Mouse (Mus musculus) heart, embryonic 10.5 days (tissue): ENCODE results near the gene Filip1l. TPM values are rescaled to one million over a fixed set of nuclear protein-coding genes. Genes with fewer than 3 reads are reported as not detected.
"Not testable (repeated sequence)": the region's sequence is repeated elsewhere in the genome, so short reads cannot be mapped to it uniquely, and the experiment has no call there.

Experiments
- DNase-seq: peaks from one replicate; pipeline ENCODE4 v3.0.0-alpha.2; 2017; ENCODE audit warnings: low spot score
- H3K27ac ChIP-seq: fragments of 300-500 bp; sonication (generic); 2 replicates; pipeline ENCODE4 v1.5.1; 2016; ENCODE audit warnings: mild to moderate bottlenecking
- H3K27me3 ChIP-seq: fragments of 300-500 bp; sonication (generic); 2 replicates; pipeline ENCODE4 v1.6.1; 2016; ENCODE audit warnings: mild to moderate bottlenecking; ENCODE audit not compliant: poor library complexity, insufficient read depth, severe bottlenecking
- H3K36me3 ChIP-seq: fragments of 300-500 bp; sonication (generic); 2 replicates; pipeline ENCODE4 v1.6.1; 2016; ENCODE audit warnings: mild to moderate bottlenecking, moderate library complexity
- H3K4me1 ChIP-seq: fragments of 300-500 bp; sonication (generic); 2 replicates; pipeline ENCODE4 v1.6.1; 2016; ENCODE audit warnings: mild to moderate bottlenecking
- H3K4me3 ChIP-seq: fragments of 300-500 bp; sonication (generic); 2 replicates; pipeline ENCODE4 v1.5.1; 2016; ENCODE audit warnings: mild to moderate bottlenecking, moderate library complexity
- H3K9me3 ChIP-seq: fragments of 300-500 bp; sonication (generic); 2 replicates; pipeline ENCODE4 v1.6.1; 2016; ENCODE audit warnings: mild to moderate bottlenecking, moderate library complexity
- WGBS: fragments of 180-500 bp; shearing (Covaris S2); methylation state at CpG from one replicate; pipeline ENCODE4 v1.1.7; 2016; 5-methylcytosine and 5-hydroxymethylcytosine counted together
- polyA plus RNA-seq: library from polyadenylated mRNA; unstranded; fragments of >200 nt; fragmentation: Nextera tagmentation; extraction: Ambion mirVana; gene quantifications from 2 replicates; pipeline ENCODE4 v1.2.1, GENCODE M21; 2016

The Filip1l gene
- polyA plus RNA-seq, 1 experiment from 2014 or later, result 20.3 TPM

DNA sequence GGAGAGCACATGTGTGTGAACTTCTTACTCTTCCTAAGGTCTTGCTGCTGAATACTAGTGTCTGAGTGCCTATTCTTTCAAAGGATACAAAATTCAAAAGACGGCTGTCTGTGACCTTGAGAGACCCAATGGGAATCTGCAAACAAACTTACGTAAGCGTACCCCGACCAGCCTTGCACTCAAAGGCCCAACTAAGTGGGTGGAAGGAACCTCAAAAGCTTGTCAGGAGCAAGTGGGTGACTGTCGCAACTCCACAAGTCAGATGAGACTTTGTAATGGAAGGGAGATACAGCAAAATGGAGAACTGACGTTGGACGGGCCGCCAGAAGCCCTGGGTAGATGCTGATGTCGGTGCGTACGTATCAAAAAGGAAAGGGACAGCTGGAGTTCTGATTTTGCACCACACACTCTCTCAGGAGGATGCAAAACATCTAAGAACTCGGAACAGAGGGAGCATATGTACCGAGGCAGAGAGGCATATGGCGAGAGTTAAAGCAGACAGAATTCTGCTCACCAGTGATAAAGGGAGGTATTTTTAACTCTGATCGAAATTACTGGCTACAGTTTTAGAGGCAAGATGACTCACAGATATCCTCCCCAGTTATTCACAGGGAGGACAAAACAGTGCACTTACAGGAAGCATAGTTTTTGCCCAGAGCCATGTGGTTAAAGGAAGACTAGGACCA lies 36.8 kb downstream of the Filip1l start:
- no peak overlapping the region for H3K4me3 ChIP-seq
- no peaks in the 10 kb centered on the region for H3K9me3 ChIP-seq
- 77% methylated on average over 15 of the region's 15 CpGs for WGBS
- no peaks in the 10 kb centered on the region for H3K36me3 ChIP-seq
- peaks cover 14% of the 10 kb centered on the region; the same call in 1 of the 2 replicates for H3K4me1 ChIP-seq
- H3K27me3 ChIP-seq, result no peaks in the 10 kb centered on the region
- no peak overlapping the region for H3K27ac ChIP-seq
- DNase-seq, result no peak

GRCm38 (mm10) chr16:57391171-57391570 lies 38.3 kb downstream of the Filip1l start:
- H3K9me3 ChIP-seq, H3K4me1 ChIP-seq, H3K36me3 ChIP-seq, H3K27ac ChIP-seq, DNase-seq, H3K27me3 ChIP-seq, H3K4me3 ChIP-seq: not testable (repeated sequence)
- 33% methylated on average over 29 of the region's 39 CpGs for WGBS

DNA sequence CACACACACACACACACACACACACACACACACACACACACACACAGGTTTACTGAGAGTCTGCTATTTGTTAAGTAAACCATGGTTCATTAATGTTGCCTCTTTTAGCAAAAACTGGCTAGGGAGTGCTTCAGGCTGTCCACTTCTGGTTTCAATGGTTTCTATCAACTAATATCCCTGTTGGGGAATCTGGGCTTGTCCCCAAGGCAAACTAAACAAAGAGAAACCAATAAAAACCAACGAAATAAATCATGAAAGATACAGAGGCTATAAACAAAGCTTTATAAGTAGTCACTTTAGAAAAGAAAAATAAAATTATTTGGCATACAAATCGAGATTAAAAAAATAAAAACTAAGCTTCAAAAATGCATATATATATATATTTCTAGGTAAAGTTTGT lies 39.6 kb downstream of the Filip1l start:
- WGBS, result 67% methylated on average over 2 of the region's 2 CpGs
- H3K9me3 ChIP-seq, result no peaks in the 10 kb centered on the region
- H3K4me3 ChIP-seq, result no peak overlapping the region
- no peak for DNase-seq
- no peaks in the 10 kb centered on the region for H3K36me3 ChIP-seq
- H3K27ac ChIP-seq, result no peak overlapping the region
- H3K4me1 ChIP-seq, result peaks cover 7% of the 10 kb centered on the region; the same call in 1 of the 2 replicates
- H3K27me3 ChIP-seq, result no peaks in the 10 kb centered on the region

- Histone ChIP-seq H3K36me3 (no peaks in the 10 kb centered on the region), H3K9me3 (no peaks in the 10 kb centered on the region), H3K27ac (peak overlapping the region; percentile 45; the same call in 1 of the 2 replicates), H3K27me3 (no peaks in the 10 kb centered on the region), H3K4me1 (peaks cover 7% of the 10 kb centered on the region; the same call in 1 of the 2 replicates), H3K4me3 (no peak overlapping the region)
- WGBS, result 53% methylated on average over 11 of the region's 11 CpGs
- DNase-seq, result no peak
Measured at GRCm38 (mm10) chr16:57393161-57393560, 40.3 kb downstream of the Filip1l start.

- H3K27ac ChIP-seq, result no peak overlapping the region
- H3K9me3 ChIP-seq, result no peaks in the 10 kb centered on the region
- H3K27me3 ChIP-seq, result no peaks in the 10 kb centered on the region
- H3K4me3 ChIP-seq, result no peak overlapping the region
- 76% methylated on average over 6 of the region's 6 CpGs for WGBS
- H3K4me1 ChIP-seq, result no peaks in the 10 kb centered on the region
- DNase-seq, result no peak
- no peaks in the 10 kb centered on the region for H3K36me3 ChIP-seq
Measured at GRCm38 (mm10) chr16:57396249-57396648, 43.4 kb downstream of the Filip1l start.

GRCm38 (mm10) chr16:57397845-57398244 lies 45.0 kb downstream of the Filip1l start:
- Histone ChIP-seq H3K27ac (no peak overlapping the region), H3K4me1 (no peaks in the 10 kb centered on the region; the same call in 1 of the 2 replicates)
- DNase-seq, result no peak

GRCm38 (mm10) chr16:57398387-57399214 lies 45.7 kb downstream of the Filip1l start:
- no peak for DNase-seq
- H3K27me3 ChIP-seq, result no peaks in the 10 kb centered on the region
- WGBS, result 56% methylated on average over 18 of the region's 18 CpGs
- H3K27ac ChIP-seq, result no peak overlapping the region
- no peaks in the 10 kb centered on the region; the same call in 1 of the 2 replicates for H3K4me1 ChIP-seq
- no peak overlapping the region for H3K4me3 ChIP-seq
- H3K36me3 ChIP-seq, result no peaks in the 10 kb centered on the region
- no peaks in the 10 kb centered on the region for H3K9me3 ChIP-seq

More at GRCm38 (mm10) chr16:57397845-57398244, 45.0 kb downstream of the Filip1l start:
- WGBS, result 83% methylated on average over 6 of the region's 6 CpGs
- H3K4me3 ChIP-seq, result no peak overlapping the region
- H3K27me3 ChIP-seq, result no peaks in the 10 kb centered on the region
- H3K36me3 ChIP-seq, result no peaks in the 10 kb centered on the region
- H3K9me3 ChIP-seq, result no peaks in the 10 kb centered on the region

DNA sequence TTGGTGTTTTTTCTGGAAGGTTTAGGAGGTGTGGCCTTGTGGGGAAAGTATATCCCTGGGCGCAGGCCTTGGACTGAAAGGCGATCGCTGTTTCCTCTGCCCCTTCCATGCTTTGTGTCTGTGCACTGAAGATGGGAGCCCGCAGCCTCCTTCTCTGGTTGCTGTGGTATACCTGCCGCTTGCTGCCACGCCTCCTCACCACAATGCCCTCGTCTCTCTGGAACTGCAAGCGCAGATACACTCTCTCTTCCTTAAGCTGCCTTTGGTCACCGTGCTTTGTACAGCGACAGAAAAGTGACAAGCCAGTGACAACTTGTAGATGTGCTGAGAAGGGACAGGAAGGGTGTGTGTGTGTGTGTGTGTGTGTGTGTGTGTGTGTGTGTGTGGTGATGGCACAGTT lies 46.7 kb downstream of the Filip1l start:
- Histone ChIP-seq H3K4me3 (no peak overlapping the region), H3K4me1 (peaks cover 5% of the 10 kb centered on the region; the same call in 1 of the 2 replicates), H3K36me3 (no peaks in the 10 kb centered on the region), H3K9me3 (no peaks in the 10 kb centered on the region), H3K27me3 (no peaks in the 10 kb centered on the region), H3K27ac (no peak overlapping the region)
- WGBS, result 73% methylated on average over 10 of the region's 10 CpGs
- DNase-seq, result no peak

DNA sequence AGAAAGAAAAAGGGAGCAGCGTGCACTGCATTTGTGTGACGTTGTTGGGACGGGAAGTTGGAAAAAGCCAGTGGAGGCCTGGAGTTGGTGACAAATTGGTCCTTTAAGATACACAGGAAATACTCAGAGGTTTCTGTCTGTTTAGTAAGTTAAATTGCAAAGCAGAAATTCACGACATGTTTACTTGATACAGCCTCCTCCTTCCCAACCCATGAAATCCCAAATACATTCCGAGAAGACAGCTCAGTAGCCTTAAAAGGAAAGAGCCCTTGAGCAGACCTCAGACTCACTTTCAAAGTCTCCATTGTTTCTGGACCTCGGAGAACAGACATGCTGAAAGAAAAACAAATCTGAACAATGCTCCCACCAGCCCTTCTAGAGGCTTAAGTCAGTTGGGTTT lies 48.8 kb downstream of the Filip1l start:
- 45% methylated on average over 6 of the region's 6 CpGs for WGBS
- no peak overlapping the region for H3K4me3 ChIP-seq
- peak overlapping the region; percentile 62 for H3K27ac ChIP-seq
- no peaks in the 10 kb centered on the region for H3K9me3 ChIP-seq
- no peaks in the 10 kb centered on the region for H3K27me3 ChIP-seq
- DNase-seq, result no peak
- H3K36me3 ChIP-seq, result no peaks in the 10 kb centered on the region
- H3K4me1 ChIP-seq, result peaks cover 5% of the 10 kb centered on the region; the same call in 1 of the 2 replicates

DNA sequence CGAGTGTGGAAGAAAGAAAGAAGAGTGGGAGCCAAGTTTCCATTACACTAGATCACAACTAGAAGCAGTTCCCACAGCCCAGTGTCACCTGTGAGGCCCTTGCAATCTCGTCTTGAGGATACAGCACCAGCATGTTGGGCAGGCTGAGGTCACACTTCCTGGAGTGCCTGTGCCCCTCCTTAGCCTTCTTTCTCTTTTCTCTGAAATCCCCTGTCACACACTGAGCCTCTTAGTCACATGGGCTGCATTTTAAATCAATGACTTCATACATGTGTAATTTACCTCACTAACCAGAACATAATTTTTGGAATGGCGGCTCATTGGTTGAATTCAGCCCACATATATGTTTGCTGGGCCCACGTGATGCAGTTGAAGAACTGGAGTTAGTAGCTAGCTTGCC lies 50.0 kb downstream of the Filip1l start:
- no peaks in the 10 kb centered on the region for H3K9me3 ChIP-seq
- H3K27me3 ChIP-seq, result no peaks in the 10 kb centered on the region
- no peaks in the 10 kb centered on the region for H3K36me3 ChIP-seq
- no peak overlapping the region for H3K4me3 ChIP-seq
- no peak overlapping the region for H3K27ac ChIP-seq
- peaks cover 5% of the 10 kb centered on the region; the same call in 1 of the 2 replicates for H3K4me1 ChIP-seq
- no peak for DNase-seq
- WGBS, result 80% methylated on average over 4 of the region's 4 CpGs

DNA sequence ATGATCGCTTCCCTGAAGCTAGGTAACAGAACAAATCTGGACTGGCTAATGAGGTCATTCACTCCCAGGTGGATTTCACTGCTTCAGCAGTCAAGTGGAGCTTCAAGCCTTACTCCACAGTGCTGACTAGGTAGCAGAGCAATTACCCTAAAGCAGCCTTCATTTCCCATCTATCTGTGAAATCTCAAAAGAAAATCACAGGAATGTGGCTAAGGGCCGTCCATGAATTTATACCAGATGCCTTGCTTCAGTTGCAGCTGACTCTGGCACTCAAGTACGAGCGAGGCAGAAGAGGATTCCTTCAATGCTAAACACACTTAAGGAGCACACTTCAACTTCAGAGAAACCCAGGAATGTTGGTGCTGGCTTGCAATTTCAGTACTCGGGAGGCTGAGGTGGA lies 50.9 kb downstream of the Filip1l start:
- DNase-seq, result no peak
- 66% methylated on average over 5 of the region's 5 CpGs for WGBS
- Histone ChIP-seq H3K27me3 (no peaks in the 10 kb centered on the region), H3K9me3 (no peaks in the 10 kb centered on the region), H3K36me3 (no peaks in the 10 kb centered on the region), H3K4me1 (peaks cover 5% of the 10 kb centered on the region; the same call in 1 of the 2 replicates), H3K27ac (no peak overlapping the region), H3K4me3 (no peak overlapping the region)

DNA sequence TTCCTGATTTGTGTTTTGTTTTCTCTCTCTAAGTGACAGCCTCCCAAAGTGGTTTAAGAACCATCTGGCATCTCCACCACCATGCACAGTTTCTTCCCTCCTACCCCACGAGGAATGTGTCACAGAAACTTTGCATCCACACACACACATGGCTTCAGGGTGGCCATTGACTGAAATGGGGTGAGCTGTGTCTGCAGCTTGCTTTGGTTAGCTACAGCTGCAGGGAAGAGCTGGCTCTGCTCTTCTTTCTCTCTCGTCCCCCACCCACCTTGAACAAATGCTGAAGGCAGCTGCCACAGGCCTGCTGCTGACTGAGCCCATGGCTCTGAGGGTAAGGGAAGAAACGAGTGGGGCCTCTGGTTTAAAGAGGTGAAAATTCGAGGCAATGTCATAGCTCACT lies 59.9 kb downstream of the Filip1l start:
- 55% methylated on average over 4 of the region's 4 CpGs for WGBS
- H3K36me3 ChIP-seq, result no peaks in the 10 kb centered on the region

DNA sequence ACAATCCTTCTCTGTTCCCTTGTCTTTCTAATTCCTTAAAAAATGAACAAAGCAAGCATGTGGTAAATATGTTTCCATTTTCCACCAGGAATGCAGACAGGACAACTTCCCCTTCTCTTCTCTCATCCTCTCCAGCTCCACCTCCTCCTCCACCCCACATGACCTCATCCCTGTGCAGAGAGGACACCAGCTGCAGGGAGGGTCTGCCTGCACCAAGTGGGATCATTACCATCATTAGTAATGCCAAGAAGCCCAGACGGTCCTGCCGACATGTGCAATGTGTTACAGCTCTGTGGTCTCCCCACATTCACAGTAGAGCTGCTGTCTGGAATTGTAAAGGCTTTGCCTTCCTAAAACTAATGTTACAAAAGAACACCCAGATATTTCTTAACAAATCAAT lies 63.2 kb downstream of the Filip1l start:
- 57% methylated on average over 2 of the region's 2 CpGs for WGBS
- no peaks in the 10 kb centered on the region for H3K27me3 ChIP-seq
- H3K9me3 ChIP-seq, result no peaks in the 10 kb centered on the region
- no peaks in the 10 kb centered on the region for H3K36me3 ChIP-seq
- no peak overlapping the region for H3K27ac ChIP-seq
- H3K4me1 ChIP-seq, result peaks cover 30% of the 10 kb centered on the region
- no peak for DNase-seq
- H3K4me3 ChIP-seq, result no peak overlapping the region

More for the DNA sequence above, 59.9 kb downstream of the Filip1l start:
- H3K27me3 ChIP-seq, result no peaks in the 10 kb centered on the region
- H3K27ac ChIP-seq, result no peak overlapping the region
- H3K9me3 ChIP-seq, result no peaks in the 10 kb centered on the region
- no peak for DNase-seq
- H3K4me3 ChIP-seq, result no peak overlapping the region
- peaks cover 17% of the 10 kb centered on the region for H3K4me1 ChIP-seq
